Mouse (Mus musculus): ENCODE measurements around the gene Picalm.
"Not testable (repeated sequence)": the region's sequence is repeated elsewhere in the genome, so short reads cannot be mapped to it uniquely, and the experiment has no call there.

Gene Picalm

GRCm38 (mm10) chr7:90132322-90132721, 2.3 kb downstream of the Picalm start:
- DNase-seq = no peak

GRCm38 (mm10) chr7:90136736-90137135, 6.7 kb downstream of the Picalm start:
- no peak for DNase-seq

- no peak for DNase-seq
Observed at GRCm38 (mm10) chr7:90138359-90138758, 8.3 kb downstream of the Picalm start.

GRCm38 (mm10) chr7:90140290-90140689, 10.3 kb downstream of the Picalm start:
- no peak for DNase-seq

- DNase-seq = no peak
Observed at GRCm38 (mm10) chr7:90144275-90144674, 14.3 kb downstream of the Picalm start.

- DNase-seq = no peak
Observed at GRCm38 (mm10) chr7:90144971-90145370, 15.0 kb downstream of the Picalm start.

GRCm38 (mm10) chr7:90145376-90145775, 15.4 kb downstream of the Picalm start:
- DNase-seq = no peak

- no peak for DNase-seq
Observed at GRCm38 (mm10) chr7:90145897-90146296, 15.9 kb downstream of the Picalm start.

GRCm38 (mm10) chr7:90146321-90146720, 16.3 kb downstream of the Picalm start:
- DNase-seq = no peak

GRCm38 (mm10) chr7:90148023-90148422, 18.0 kb downstream of the Picalm start:
- no peak for DNase-seq

GRCm38 (mm10) chr7:90148516-90148915, 18.5 kb downstream of the Picalm start:
- no peak for DNase-seq

GRCm38 (mm10) chr7:90150311-90150710, 20.3 kb downstream of the Picalm start:
- DNase-seq = peak; percentile 65

GRCm38 (mm10) chr7:90158034-90158433, 28.0 kb downstream of the Picalm start:
- DNase-seq = no peak

- no peak for DNase-seq
Observed at GRCm38 (mm10) chr7:90160598-90160997, 30.6 kb downstream of the Picalm start.

- DNase-seq = no peak
Observed at GRCm38 (mm10) chr7:90164276-90164675, 34.3 kb downstream of the Picalm start.

- DNase-seq = no peak
Observed at GRCm38 (mm10) chr7:90165970-90166369, 36.0 kb downstream of the Picalm start.

GRCm38 (mm10) chr7:90167777-90168176, 37.8 kb downstream of the Picalm start:
- DNase-seq = not testable (repeated sequence)

GRCm38 (mm10) chr7:90173778-90174177, 43.8 kb downstream of the Picalm start:
- no peak for DNase-seq

- DNase-seq = no peak
Observed at GRCm38 (mm10) chr7:90175576-90175975, 45.6 kb downstream of the Picalm start.

GRCm38 (mm10) chr7:90180635-90181034, 50.6 kb downstream of the Picalm start:
- DNase-seq = no peak

- no peak for DNase-seq
Observed at GRCm38 (mm10) chr7:90200251-90200650, 70.2 kb downstream of the Picalm start.

GRCm38 (mm10) chr7:90201877-90202465, 72.0 kb downstream of the Picalm start:
- DNase-seq = no peak

- no peak for DNase-seq
Observed at GRCm38 (mm10) chr7:90203914-90204313, 73.9 kb downstream of the Picalm start.

- DNase-seq = no peak
Observed at GRCm38 (mm10) chr7:90210116-90210515, 80.1 kb downstream of the Picalm start.

- DNase-seq = no peak
Observed at GRCm38 (mm10) chr7:90210947-90211346, 80.9 kb downstream of the Picalm start.
